Mouse (Mus musculus): Measurements from ENCODE around the gene Pwwp2a. TPM values are rescaled to one million over a fixed set of nuclear protein-coding genes. Genes with fewer than 3 reads are reported as not detected.
A peak's percentile ranks its signal among the peaks of the same experiment; 100 is the strongest.

Gene Pwwp2a
- 10 to 100 TPM; 53.8 to 61.9 TPM for total RNA-seq (2021)

DNA sequence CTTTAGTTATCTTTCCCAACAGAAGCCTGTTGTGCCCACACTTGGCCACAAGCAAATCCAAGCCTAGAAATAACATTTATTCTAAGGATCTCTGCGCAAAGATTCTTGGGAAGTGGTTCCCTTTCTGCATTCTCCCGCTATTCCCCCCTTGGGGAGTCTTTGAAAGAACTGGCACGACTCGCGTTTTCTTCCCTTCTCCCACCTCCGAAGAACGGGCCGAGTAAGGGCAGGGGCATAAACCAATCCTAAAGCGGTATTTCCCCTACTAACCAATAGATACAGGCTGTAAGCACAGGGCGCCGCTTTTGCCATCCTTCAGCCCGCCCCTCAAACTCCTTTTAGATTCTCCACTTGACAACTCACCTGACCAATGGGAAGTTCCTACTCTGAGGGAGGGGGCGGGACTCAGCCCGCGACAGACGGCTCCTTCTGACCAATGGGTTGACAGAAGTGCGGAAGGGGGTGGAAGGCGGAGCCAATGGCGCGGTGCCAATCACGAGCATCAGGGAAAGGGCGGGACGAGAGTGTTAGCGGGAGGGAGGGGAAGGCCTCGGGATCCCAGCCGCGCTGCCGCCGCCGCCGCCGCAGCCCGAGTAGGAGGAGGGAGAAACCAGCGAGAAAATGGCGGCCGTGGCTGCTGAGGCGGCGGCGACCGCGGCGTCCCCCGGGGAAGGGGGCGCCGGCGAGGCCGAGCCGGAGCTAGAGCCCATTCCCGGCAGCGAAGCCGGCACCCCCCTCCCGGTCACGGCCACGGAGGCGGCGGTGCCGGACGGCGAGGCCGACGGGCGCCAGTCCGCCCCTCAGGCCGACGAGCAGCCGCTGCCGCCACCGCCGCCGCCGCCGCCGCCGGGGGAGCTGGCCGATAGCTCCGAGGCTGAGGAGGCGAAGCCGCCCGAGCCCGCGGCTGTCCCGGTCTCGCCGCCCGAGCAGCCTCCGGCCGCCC lies at the start of gene Pwwp2a:
Gene Pwwp2a (plus strand): TSS at position 527 of the 943 bp plus-strand sequence.
- peak; percentile 97 to 99 for DNase-seq (ENCODE audit: low spot score in 2 of 2)
- intact Hi-C loops (cut with DNase I), result loop anchor here (1.0 to 5.0 kb wide), 3 partner anchors 54 to 187 kb away; no protein-coding TSS in a partner anchor

DNA sequence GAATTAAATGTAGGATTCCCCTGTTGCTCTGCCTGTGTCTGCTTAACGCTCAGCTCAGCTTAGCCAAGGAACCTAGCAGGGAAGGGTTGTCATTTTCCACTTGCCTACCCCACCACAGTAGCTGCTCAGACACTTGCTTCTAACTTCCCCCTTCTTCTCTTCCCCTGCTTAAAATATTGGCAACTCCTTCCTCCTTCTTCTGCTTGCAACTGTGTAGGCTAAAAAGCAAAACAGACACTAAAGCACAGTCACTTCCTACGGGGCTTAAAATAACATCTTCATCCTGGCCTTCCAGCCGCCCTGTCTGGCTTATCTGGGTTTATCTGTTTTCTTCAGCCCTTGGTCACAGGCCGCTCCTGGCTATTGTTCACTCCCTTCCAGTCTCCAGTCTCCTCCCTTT lies 49.2 kb upstream of the Pwwp2a start:
- peak; percentile 42 to 78 for DNase-seq (ENCODE audit: low spot score in 2 of 2)
- intact Hi-C loops (cut with DNase I), result no loop called here

DNA sequence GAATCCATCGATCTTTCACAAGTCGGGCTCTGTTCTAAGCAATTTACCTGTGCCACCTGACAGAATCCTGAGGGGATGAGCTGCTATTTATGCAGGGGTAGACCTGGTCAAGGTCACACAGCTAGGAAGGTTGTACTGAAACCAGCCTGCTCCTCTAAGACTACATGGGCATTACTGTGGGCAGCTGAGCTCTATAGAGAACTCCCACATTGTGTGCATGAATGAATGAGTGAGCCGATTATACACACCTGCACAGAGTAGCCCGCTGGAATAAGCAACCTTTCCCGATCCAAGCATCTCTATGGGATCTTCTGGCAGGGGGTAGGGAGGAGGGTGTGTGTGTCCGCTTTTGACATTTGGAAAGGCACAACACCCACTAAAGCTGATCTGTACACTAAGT lies 48.6 kb upstream of the Pwwp2a start:
- DNase-seq (ENCODE audit: low spot score in 2 of 2), result no peak
- intact Hi-C loops (cut with DNase I), result no loop called here

DNA sequence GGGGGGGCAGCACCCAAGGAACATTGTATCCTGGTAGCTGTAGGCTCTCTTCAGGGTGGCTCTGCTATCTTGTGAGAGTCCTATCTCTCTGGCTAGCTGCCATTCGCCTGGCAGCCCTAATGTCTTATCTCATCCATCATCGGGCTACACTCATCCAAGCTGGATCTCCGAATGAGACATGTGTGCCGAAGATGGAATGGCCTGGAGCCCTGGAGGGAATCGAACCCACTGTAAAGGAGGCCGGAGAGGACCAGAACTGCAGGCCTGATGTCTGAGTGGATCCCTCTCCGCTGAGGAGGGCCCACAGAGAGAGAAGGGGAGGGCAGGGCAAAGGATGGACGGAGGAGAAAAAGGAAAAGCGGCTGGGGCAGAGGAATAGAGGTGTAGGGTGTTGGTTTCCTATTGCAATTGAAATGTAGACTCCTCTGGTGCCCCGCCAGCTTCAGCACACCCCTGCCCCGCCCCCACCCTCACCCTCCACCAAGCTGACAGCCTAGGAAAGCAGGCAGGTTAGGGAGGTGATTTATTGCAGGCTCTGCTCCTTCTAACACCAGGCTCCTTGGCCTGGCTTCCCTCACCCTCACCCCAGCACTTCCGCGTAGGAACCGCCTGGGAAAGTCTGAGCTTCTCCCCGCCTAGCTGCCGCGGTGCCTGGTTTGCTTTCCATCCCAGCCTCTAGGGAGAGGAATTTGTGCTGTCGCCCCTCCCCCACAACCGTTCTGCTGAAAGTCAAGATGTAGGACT lies 48.0 kb upstream of the Pwwp2a start:
- DNase-seq (ENCODE audit: low spot score in 2 of 2), result peak; percentile 60 to 66
- intact Hi-C loops (cut with DNase I), result no loop called here

DNA sequence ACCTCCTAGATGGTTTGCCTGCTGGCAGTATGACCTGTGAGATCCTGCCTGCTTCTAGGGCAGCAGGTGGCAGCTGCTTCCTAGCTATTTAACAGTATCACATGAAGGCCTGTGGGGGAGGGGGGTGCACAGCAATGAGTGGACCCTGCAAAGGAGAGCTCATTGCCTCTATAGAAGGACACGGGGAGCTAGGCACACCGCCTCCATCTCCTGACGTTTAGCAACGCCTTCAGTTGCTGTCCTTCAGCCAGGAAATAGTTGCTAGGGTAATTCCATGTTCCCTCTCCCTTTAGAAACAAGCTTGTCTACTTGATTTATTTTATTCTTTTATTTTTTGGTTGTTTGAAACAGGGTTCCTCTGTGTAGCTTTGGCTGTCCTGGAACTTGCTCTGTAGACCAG lies 45.0 kb upstream of the Pwwp2a start:
- DNase-seq (ENCODE audit: low spot score in 2 of 2), result peak in 1 of 2 experiments; percentile 56
- intact Hi-C loops (cut with DNase I), result no loop called here

DNA sequence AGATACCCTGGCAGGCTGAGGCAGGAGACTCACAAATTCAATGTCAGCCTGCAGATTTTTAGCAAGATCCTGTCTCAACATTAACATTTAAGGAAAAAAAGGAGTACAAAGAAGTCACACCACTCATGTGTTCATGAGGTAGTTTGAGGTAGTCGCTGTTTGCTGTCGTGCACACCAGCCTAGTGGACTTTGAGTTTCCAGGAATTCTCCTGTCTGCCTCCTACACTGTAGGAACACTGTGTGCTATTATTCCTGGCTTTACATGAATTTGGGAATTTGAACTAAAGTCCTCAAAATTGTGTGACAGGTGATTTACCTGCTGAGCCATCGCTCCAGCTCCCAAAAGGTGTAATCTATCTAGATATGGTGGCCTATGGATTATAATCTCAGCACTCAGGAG lies 43.3 kb upstream of the Pwwp2a start:
- DNase-seq (ENCODE audit: low spot score in 2 of 2), result no peak
- intact Hi-C loops (cut with DNase I), result no loop called here

DNA sequence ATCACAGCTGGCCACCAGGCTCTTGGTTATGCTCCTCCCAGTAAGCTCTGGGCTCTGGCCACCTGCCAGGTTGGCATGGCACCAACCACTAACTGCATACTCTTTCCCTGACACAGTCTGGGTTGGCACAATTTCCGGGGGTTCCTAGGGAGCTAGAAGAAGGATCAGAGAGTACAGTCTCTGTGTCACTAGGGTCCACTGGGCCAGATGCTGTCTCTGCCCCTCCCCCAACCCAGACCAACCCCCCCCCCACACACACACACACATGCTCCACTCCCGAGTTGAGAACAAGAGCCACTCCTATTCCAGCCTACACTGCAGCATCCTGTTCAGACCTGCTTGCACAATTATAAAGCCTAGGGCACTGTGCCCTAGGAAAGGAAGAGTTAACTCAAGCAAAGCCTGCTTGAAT lies 38.6 kb upstream of the Pwwp2a start:
- intact Hi-C loops (cut with DNase I), result no loop called here
- peak; percentile 63 to 72 for DNase-seq (ENCODE audit: low spot score in 2 of 2)

DNA sequence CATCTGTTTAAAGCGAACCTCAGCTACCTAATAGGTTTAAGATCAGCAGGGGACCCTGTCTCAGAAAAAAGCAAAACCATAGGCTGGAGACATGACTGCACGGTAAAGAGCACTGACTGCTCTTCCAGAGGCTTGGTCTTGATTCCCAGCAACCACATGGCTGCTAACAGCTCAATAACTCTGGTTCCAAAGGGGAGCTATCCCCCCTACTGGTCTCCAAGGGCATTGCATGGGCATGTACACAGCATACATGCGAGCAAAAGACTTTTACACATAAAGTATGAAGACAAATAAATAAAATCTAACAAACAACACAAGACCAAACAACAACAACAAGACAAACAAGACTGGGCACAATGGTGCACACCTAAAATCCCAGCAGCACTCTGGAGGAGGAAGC lies 36.5 kb upstream of the Pwwp2a start:
- intact Hi-C loops (cut with DNase I), result no loop called here

DNA sequence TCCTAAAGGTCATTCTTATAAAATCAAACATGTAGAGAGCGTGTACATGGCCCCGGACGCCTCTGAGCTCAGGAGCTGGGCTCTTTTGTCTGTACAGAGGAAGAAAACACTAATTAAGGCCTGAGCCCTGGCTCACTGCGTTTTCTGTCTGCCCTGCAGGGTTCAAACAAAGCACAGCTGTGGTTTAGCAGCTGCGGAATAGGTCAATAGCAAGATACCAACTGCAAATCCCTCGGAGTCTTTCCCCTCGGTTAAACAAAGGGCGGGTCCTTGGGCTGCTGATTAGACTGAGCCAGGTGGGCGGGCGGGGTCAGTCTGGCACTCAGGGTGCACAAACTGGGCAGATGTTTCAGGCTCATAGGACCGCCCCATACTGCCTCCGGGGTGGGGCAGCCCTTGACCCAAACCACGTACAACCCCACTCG lies 28.7 kb upstream of the Pwwp2a start:
- DNase-seq (ENCODE audit: low spot score in 2 of 2), result no peak
- intact Hi-C loops (cut with DNase I), result no loop called here

More for the DNA sequence above, 36.5 kb upstream of the Pwwp2a start:
- no peak for DNase-seq (ENCODE audit: low spot score in 2 of 2)

DNA sequence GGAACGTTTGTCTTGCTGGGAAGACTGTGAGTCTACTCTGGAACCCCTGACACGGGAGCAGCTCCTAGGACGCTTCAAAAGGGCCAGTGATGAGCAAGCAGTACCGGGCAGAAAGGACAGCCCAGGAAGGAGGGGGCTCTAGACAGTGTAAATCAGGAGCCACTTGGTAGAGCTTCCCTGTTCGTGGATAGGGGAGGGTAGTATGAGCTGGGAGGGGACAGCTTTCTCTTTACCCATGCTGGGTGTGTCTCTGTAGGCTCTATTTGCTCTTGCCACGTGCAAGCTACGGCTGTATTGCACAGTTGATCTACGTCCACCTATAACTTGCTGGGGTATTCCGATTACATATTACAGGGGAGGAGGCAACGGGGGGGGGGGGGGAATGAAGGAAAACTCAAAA lies 25.3 kb upstream of the Pwwp2a start:
- no peak for DNase-seq (ENCODE audit: low spot score in 2 of 2)
- intact Hi-C loops (cut with DNase I), result no loop called here

DNA sequence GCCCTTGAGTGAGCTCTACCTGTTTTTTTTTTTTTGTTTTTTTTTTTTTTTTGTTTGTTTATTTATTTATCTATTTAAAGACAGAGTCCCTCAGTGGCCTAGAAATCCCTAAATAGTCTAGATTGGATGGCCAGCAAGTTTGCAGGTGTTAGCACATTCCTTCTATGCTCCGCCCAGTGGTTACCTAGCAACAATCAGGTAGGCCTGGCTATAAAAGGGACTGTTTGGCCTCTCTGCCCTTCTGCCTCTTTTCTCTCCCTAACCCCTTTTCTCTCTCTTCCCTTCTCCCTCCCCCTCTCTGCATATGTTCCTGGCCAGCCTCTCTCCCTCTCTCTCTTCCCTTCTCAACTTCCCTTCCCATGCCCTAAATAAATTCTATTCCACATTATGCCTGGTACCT lies 23.8 kb upstream of the Pwwp2a start:
- DNase-seq (ENCODE audit: low spot score in 2 of 2), result no peak
- intact Hi-C loops (cut with DNase I), result no loop called here

DNA sequence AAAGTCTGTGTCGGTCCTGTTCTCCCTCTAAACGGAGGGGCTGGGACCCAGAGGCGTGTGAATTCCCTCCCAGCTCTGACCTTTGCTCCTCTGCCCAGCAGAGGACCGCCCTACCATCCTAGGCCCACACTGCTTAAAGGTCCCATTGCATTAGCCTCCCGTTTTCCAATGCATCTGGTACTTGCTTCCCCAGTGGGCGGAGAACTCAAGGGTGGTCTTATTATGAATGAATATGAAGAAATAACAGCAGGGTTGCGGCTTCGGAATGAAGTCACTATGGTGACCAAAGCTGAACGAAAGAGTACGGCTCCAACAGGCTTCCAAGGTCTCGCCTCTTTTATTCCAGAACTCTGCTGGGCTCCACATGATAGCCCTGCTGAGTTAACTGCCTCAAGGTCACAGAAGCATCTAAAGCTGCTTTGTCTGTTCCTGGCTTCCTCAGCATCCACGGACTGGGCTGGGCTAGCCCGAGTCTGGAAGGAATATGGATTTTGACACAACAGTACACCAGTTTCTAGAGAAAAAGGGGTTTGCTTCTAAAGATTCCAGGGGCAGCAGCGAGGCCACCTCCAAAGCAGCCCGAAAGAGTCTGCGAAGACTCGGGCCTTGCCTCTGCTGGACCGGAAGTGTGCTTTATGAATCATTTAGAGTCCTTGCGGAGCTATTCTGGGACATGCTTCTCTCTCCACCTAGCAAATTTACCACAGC lies 14.6 kb upstream of the Pwwp2a start:
- intact Hi-C loops (cut with DNase I), result no loop called here
- peak in 1 of 2 experiments; percentile 29 for DNase-seq (ENCODE audit: low spot score in 2 of 2)

DNA sequence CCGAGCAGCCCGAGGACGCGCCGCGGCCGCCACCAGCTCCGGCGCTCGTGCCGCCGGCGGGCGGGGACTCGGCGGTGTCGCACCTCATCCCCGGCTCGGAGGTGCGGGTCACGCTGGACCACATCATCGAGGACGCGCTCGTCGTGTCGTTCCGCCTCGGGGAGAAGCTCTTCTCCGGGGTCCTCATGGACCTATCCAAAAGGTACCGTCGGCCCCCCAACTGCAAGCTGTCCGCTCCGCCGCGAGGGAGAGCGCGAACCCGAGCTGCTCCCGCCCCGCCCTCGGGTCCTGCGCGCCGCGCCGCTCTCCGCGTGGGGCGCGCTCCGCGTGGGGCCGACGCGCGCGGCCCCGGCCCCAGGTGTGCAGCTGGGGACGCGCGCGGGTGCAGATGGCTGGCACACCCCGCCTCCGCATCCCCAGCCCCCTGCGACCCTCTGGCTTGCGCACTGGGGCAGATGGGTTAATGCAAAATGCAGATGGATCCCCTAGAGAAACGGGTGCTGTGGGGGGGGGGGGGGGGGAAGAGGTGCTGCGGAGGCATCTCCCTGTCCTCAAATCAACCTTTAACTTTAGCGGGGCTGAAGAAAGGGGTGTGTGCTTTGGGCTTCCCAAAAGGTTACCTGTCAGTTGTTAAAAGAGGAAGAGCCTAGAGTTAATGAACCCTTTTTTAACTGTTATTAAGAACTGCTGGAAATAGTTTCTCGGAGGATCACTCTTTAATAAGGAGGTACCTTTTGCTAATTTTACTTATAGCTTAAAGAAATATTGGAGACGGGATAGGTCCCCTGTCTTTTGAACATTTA lies 818 bp downstream of the Pwwp2a start:
- peak; percentile 55 to 68 for DNase-seq (ENCODE audit: low spot score in 2 of 2)
- intact Hi-C loops (cut with DNase I), result loop anchor here (1.0 to 5.0 kb wide), 2 partner anchors 55 to 188 kb away; no protein-coding TSS in a partner anchor

DNA sequence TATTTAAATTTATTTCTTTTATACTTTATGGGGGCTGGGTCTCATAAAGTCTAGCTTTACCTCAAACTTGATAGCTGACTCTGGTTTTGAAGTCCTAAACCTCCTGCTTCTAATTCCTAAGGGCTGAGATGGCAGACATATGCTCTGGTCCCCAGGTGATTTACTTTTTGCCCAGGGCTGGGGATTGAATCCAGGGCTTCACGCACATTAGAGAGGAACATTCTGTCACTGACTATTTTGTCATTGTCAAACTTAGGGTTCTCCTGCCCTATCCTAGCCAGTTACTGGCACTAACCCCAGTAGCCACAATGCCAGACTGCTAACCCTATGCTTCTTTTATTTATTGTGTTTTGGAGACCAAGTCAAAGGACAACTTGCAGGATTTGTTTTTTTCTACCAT lies 7.1 kb downstream of the Pwwp2a start:
- DNase-seq (ENCODE audit: low spot score in 2 of 2), result no peak
- intact Hi-C loops (cut with DNase I), result no loop called here

DNA sequence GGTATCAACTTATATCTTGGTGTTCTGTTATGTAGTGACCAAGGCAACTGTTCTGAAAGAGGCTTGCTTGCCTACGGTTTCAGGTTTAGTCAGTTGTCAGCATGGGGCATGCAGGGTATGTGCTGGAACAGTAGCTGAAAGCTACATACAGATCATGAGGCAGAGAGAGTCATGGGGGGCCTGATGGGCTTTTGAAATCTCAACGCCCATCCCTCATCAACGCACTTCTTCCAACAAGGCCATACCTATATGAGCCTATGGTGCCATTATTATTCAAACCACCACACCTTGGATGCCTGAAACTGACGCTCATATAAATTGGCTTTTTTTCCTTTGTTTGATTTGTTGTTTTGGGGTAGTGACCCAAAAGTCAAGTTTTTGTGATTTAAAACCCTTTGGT lies 14.8 kb downstream of the Pwwp2a start:
- intact Hi-C loops (cut with DNase I), result no loop called here
- no peak for DNase-seq (ENCODE audit: low spot score in 2 of 2)

DNA sequence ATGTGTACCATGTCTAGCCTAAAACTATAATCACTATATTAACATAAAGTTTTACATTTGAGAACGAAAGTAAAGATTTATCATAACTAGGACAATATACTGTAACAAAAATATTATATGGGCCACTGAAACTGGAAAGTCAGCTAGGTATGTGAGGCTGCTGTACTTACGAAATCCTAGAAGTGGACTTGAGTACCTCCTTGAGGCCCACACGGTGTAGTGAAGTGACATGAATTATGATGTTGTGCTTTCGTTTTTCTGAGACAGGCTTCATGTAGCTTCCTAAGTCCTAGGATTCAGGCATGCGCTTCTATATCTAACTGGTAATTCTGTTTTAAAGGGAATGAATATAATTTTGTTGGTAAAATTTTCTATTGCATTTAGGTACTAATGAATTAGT lies 16.8 kb downstream of the Pwwp2a start:
- no peak for DNase-seq (ENCODE audit: low spot score in 2 of 2)

DNA sequence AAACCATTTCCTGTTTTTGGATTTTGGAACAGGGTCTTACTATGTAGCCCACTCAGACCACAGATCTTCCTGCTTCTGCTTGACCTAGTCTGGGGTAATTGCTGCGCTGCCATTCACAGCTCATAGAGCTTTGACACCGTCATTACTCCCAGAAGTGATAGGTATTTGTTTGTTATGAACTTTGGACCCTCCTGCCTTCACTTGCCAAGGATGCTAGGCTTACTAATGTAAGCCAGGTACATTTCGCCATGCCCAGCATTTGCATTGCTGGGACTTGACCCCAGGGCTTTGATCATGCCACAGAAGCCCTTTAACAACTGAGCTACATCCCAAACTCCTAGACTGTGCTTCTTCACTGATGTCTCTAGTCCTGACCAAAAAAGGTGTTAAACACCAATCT lies 18.5 kb downstream of the Pwwp2a start:
- intact Hi-C loops (cut with DNase I), result no loop called here
- DNase-seq (ENCODE audit: low spot score in 2 of 2), result no peak

More for the DNA sequence above, 16.8 kb downstream of the Pwwp2a start:
- intact Hi-C loops (cut with DNase I), result no loop called here

DNA sequence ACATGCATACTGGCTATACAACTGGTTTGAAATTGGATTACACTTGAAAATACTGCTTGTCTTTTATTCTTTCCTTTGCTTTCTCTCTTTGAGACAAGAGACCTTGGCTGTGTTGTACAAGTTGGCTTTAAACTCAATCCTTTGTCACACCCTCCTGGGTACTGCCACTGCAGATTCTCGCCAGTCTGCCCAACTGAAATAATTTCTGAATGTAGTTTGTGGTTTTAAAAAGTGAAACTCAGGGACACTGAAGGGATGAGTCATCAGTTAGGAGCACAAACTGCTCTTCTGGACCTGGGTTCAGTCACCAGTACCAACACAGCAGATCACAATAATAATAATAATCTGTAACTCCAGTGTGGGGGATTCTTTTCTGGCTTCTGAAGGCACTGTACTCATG lies 21.8 kb downstream of the Pwwp2a start:
- intact Hi-C loops (cut with DNase I), result no loop called here
- no peak for DNase-seq (ENCODE audit: low spot score in 2 of 2)

DNA sequence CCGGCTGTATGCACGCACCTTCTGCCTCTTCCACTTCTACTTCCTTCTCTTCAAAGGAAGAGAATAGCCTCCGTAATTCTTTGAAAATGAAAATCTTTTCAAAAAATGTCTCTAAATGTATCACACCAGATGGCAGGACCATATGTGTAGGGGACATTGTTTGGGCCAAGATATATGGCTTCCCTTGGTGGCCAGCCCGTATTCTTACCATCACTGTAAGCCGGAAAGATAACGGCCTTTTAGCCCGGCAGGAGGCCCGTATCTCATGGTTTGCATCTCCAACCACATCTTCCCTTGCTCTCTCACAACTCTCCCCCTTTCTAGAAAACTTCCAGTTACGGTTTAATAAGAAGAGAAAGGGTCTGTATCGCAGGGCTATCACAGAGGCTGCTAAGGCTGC lies 24.0 kb downstream of the Pwwp2a start:
- DNase-seq (ENCODE audit: low spot score in 2 of 2), result peak in 1 of 2 experiments; percentile 47
- intact Hi-C loops (cut with DNase I), result no loop called here

Measured in left cerebral cortex, postnatal 25 days (tissue).